Mouse (Mus musculus) liver, adult 2 months (tissue): ENCODE data around the gene Fdps. TPM values are rescaled to one million over a fixed set of nuclear protein-coding genes. Genes with fewer than 3 reads are reported as not detected.

Source experiments
- DNase-seq: peaks from one replicate; pipeline ENCODE4 v3.0.0-alpha.2; 2011; ENCODE audit warnings: low read depth, low spot score; ENCODE audit errors: extremely low read depth
- H3K27ac ChIP-seq: fragments of 200-500 bp; replicated peaks from 2 replicates; pipeline ENCODE4 v1.5.1; 2012; ENCODE audit warnings: low read depth, mild to moderate bottlenecking, control low read depth, inconsistent platforms, low read length; ENCODE audit not compliant: insufficient read depth
- H3K27me3 ChIP-seq: fragments of 200-500 bp; 2 replicates; pipeline ENCODE4 v1.6.1; 2012; ENCODE audit warnings: mild to moderate bottlenecking, moderate library complexity, low read length, inconsistent platforms; ENCODE audit not compliant: control insufficient read depth, insufficient read depth
- H3K36me3 ChIP-seq: fragments of 200-500 bp; 2 replicates; pipeline ENCODE4 v1.6.1; 2012; ENCODE audit warnings: low read length, inconsistent platforms; ENCODE audit not compliant: control insufficient read depth, insufficient read depth
- H3K4me1 ChIP-seq: fragments of 200-500 bp; 2 replicates; pipeline ENCODE4 v1.6.1; 2011; ENCODE audit warnings: low read length; ENCODE audit not compliant: control insufficient read depth, insufficient read depth
- H3K4me3 ChIP-seq: fragments of 200-500 bp; 2 replicates; pipeline ENCODE4 v1.5.1; 2011; ENCODE audit warnings: low read depth, mild to moderate bottlenecking, control low read depth, low read length, moderate library complexity; ENCODE audit not compliant: insufficient read depth
- H3K79me2 ChIP-seq: fragments of 200-500 bp; 2 replicates; pipeline ENCODE4 v1.6.1; 2012; ENCODE audit warnings: inconsistent platforms, mild to moderate bottlenecking, low read length, moderate library complexity; ENCODE audit not compliant: control insufficient read depth, insufficient read depth
- H3K9ac ChIP-seq: fragments of 200-500 bp; 2 replicates; pipeline ENCODE4 v1.6.1; 2012; ENCODE audit warnings: low read depth, mild to moderate bottlenecking, control low read depth, inconsistent platforms, low read length
- CTCF ChIP-seq: fragments of 200-500 bp; IDR thresholded peaks from 2 replicates; pipeline ENCODE4 v1.5.1; 2011; ENCODE audit warnings: low read depth, low read length, control low read depth
- POLR2A ChIP-seq: fragments of 200-500 bp; IDR thresholded peaks from 2 replicates; pipeline ENCODE4 v1.6.1; 2011; ENCODE audit warnings: low read length, control low read depth; ENCODE audit not compliant: insufficient read depth; ENCODE audit errors: extremely low read depth
- WGBS: fragments of 180-500 bp; shearing (Covaris S2); methylation state at CpG from one replicate; pipeline ENCODE4 v1.1.7; 2018; 5-methylcytosine and 5-hydroxymethylcytosine counted together
- polyA plus RNA-seq: library from polyadenylated mRNA; depleted of rRNA; stranded (reverse); fragments of >200 nt; gene quantifications from 2 replicates; pipeline ENCODE4 v1.2.3, GENCODE M21; 2012
- total RNA-seq: library from RNA; depleted of rRNA; stranded (reverse); fragments of >200 nt; gene quantifications from 2 replicates; pipeline ENCODE4 v1.2.3, GENCODE M21; 2014

The Fdps gene
- total and polyA plus RNA-seq, 2 experiments, result 388 to 510 TPM

DNA sequence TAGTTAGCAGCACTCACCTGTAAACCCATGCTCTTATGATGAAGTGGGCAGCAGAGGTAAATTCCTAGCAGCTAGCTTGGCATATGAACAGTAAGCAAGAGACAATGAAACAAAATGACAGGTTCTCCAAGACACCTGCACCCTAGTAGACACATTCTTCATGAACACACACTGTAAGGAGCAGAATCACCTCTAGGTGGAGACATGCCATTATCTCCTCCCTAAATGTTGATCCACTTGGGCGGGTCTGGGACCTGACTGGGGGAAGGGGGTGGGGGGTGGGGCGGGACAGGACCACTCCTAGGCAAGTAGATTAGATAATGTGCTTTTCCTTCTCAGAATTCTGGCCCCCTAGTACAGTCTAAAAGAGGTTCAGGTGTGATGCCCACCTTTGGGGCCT, 13.8 kb upstream of the Fdps start:
- 15% methylated on average over 2 of the region's 2 CpGs for WGBS
- TF ChIP-seq POLR2A (no peak), CTCF (peak; percentile 48)
- Histone ChIP-seq H3K36me3 (no peaks in the 10 kb centered on the region), H3K4me1 (peaks cover 3% of the 10 kb centered on the region; the same call in 1 of the 2 replicates), H3K4me3 (no peak overlapping the region), H3K9ac (no peak overlapping the region), H3K27ac (no peak overlapping the region), H3K27me3 (no peaks in the 10 kb centered on the region), H3K79me2 (no peaks in the 10 kb centered on the region)
- DNase-seq, result peak; percentile 63

DNA sequence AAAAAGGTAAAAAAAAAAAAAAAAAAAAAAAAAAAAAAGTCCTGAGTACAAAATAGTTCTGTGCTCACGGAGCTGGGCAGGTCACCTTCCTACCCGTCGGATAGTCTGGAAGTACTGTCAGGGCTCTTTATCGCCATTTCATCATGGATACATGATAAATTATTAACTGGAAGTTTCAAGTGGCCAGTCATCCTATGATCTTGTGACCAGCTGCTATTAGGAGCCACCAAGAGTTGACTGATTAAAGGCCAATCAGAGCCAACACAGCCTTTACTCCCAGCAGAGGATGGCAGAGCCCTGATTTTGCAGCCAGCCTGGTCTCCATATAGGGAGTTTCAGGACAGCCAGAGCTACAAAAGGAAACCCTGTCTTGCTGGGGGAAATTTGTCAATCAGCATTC, 11.3 kb upstream of the Fdps start:
- H3K27me3 ChIP-seq, result no peaks in the 10 kb centered on the region
- no peaks in the 10 kb centered on the region for H3K79me2 ChIP-seq
- H3K9ac ChIP-seq, result peak overlapping the region; percentile 37; the same call in 1 of the 2 replicates
- DNase-seq, result peak; percentile 99
- peaks cover 7% of the 10 kb centered on the region; the same call in 1 of the 2 replicates for H3K4me1 ChIP-seq
- H3K27ac ChIP-seq, result peak overlapping the region; percentile 99
- no peaks in the 10 kb centered on the region for H3K36me3 ChIP-seq
- TF ChIP-seq CTCF (no peak), POLR2A (0 out of 2 replicates have a peak, but pooled peaks have one; percentile 28)
- 37% methylated on average over 4 of the region's 4 CpGs for WGBS
- H3K4me3 ChIP-seq, result no peak overlapping the region

DNA sequence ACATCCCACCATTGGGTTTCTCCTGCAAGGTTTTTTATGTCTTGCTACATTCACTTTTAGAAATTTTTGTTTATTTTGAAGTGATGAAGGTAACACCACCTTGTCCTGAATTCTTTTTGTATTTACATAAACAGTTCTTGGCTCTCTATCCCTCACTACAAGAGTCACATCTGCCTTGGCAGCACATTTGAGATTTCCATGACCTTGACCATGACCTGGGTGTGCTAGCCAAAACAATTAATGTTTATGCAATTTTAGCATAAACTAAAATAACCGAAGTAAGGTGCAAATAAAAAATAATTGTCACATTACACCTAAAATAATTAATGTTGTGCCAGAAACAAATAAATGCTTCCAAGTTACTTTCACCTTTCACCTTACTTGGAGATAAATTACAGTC, 6.4 kb upstream of the Fdps start:
- WGBS, result 17% methylated on average over 1 of the region's 1 CpGs

DNA sequence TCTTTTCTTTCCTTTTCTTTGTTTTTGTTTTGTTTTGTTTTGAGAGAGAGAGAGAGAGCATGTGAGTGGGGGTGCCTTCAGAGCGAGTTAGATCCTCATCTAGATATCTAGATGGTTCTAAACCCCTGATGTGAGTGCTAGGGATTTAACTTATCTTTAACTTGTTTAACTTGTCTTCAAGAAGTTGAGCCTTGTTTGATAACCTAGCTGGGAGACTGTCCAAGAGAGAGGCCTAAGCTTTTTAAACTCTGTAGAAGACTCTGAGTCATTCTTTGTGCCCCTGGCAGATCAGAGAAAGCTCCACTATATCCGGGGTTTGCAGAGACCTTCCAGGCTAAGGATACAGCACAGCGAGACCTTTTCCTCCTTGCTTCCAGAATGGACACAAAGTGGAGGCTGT, 5.8 kb upstream of the Fdps start:
- no peaks in the 10 kb centered on the region for H3K36me3 ChIP-seq
- no peak overlapping the region for H3K9ac ChIP-seq
- WGBS, result 67% methylated on average over 3 of the region's 3 CpGs

More for the DNA sequence above, 6.4 kb upstream of the Fdps start:
- no peak overlapping the region for H3K9ac ChIP-seq
- no peaks in the 10 kb centered on the region for H3K36me3 ChIP-seq
- peak; percentile 90 for DNase-seq
- H3K79me2 ChIP-seq, result no peaks in the 10 kb centered on the region
- H3K27ac ChIP-seq, result no peak overlapping the region
- H3K27me3 ChIP-seq, result no peaks in the 10 kb centered on the region
- peaks cover 11% of the 10 kb centered on the region for H3K4me1 ChIP-seq
- no peak overlapping the region for H3K4me3 ChIP-seq
- TF ChIP-seq POLR2A (no peak), CTCF (no peak)

DNA sequence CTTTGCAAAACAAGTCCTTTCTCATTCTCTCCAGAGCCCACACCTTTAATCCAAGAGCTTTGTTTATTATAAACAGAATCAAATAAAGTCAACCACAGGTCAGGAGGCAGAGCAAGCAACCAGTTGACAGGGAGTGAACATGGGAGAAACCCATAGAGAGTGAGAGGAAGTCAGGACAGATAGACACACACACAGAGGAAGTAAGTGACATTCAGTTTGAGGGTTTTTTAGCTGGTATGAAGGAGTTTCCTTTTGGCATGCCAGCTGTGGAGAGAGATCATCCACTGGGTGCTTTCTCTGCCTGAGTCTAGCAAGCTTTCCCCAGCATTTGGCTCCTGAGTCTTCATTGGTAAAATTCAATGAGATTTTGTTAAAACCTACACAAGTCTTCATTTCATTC, 5.1 kb upstream of the Fdps start:
- H3K4me1 ChIP-seq, result peaks cover 16% of the 10 kb centered on the region
- no peak overlapping the region for H3K27ac ChIP-seq
- no peaks in the 10 kb centered on the region for H3K27me3 ChIP-seq
- H3K36me3 ChIP-seq, result no peaks in the 10 kb centered on the region
- H3K4me3 ChIP-seq, result no peak overlapping the region
- no peak overlapping the region for H3K9ac ChIP-seq
- no peaks in the 10 kb centered on the region for H3K79me2 ChIP-seq
- DNase-seq, result no peak
- TF ChIP-seq CTCF (no peak), POLR2A (no peak)

More for the DNA sequence above, 5.8 kb upstream of the Fdps start:
- no peaks in the 10 kb centered on the region for H3K79me2 ChIP-seq
- H3K27me3 ChIP-seq, result no peaks in the 10 kb centered on the region
- no peak for DNase-seq
- H3K4me3 ChIP-seq, result no peak overlapping the region
- no peak for TF ChIP-seq CTCF
- no peak for TF ChIP-seq POLR2A
- H3K27ac ChIP-seq, result no peak overlapping the region
- H3K4me1 ChIP-seq, result peaks cover 16% of the 10 kb centered on the region

DNA sequence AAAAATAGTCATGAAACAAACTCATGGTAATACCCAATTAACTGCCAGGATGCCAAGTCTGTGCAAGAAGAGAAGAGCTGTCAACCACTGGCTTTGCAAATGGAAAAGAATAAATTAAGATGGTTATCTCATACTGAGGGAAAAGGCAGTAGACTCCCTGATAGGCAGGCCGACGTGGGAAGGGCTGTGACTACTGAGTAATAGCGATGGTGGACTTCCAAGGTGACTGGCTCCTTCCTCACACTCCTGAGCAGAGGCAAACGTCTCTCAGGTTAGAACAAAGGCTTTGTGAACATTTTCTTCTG, 1.5 kb upstream of the Fdps start:
- peaks cover 9% of the 10 kb centered on the region for H3K36me3 ChIP-seq
- peak overlapping the region; percentile 57 for H3K27ac ChIP-seq
- 29% methylated on average over 4 of the region's 4 CpGs for WGBS
- no peaks in the 10 kb centered on the region for H3K79me2 ChIP-seq
- no peak for DNase-seq
- H3K4me3 ChIP-seq, result no peak overlapping the region
- 0 out of 2 replicates have a peak overlapping the region, but pooled peaks have one; percentile 18 for H3K9ac ChIP-seq
- TF ChIP-seq POLR2A (no peak), CTCF (no peak)
- H3K27me3 ChIP-seq, result no peaks in the 10 kb centered on the region
- peaks cover 30% of the 10 kb centered on the region for H3K4me1 ChIP-seq
